ENCODE assay signal across 23 mouse cellular contexts in the genomic region with DNA sequence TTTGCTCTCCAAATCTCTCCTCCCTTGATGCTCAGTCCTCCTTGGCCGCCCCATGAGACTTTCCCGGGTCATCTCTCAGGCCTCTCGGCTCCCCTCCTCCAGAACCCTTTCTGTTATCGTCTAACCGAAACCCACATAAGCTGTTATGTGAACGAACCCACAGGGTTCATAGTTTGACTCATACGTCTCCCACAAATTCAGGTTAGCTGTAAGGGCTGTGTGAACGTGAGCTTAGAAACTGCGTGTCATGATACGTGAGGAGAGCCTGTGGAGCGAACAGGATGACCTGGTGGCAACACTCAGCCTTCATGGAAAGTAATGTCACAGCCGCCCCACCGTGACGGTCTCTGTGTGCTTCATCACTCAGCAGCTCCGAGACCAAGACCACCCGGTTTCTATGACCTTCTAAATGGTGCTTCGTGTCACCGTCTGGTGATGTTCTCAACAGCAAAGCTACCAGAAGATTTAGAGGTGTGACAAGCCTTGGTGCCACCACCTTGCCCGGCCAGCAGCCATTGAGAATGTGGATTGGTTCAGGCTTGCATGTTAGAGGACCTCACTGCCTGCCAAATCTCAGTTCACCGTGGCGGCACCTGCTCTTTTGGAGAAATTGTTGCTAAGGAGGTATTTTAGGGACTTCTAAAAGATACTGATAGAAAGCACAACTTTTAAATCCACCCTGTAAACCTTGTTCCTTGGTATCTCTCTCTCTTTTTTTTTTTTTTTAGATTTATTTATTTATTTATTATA.
"Had no signal": no experiment of that assay in that cellular context is flagged by ENCODE, and none has a peak within 500 bp of the region (broad histone marks: within the 10 kb centered on the region; RNA-seq: fewer than 3 reads in every experiment).

No protein-coding gene starts in this region.

- H3K4me1 ChIP-seq: liver, embryonic 12.5 days; liver, embryonic 15.5 days; midbrain, embryonic 10.5 days; midbrain, embryonic 15.5 days; neural tube, embryonic 12.5 days; stomach, embryonic 15.5 days had no signal

- H3K27me3 ChIP-seq: limb, embryonic 13.5 days; liver, embryonic 12.5 days; liver, embryonic 15.5 days; lung, embryonic 15.5 days; midbrain, embryonic 15.5 days; neural tube, embryonic 12.5 days; neural tube, embryonic 15.5 days; stomach, embryonic 15.5 days had no signal

- DNase-seq: kidney, postnatal 10 days; kidney, postnatal 36 days; left cerebral cortex, postnatal 4 days; liver; lung, adult 18-20 months; lung, postnatal 10 days; lung, postnatal 36 days; right cerebral cortex, adult 18-20 months; right cerebral cortex, postnatal 14 days; right cerebral cortex, postnatal 4 days; spleen, adult 18-20 months; thymus, adult 18-20 months; thymus, postnatal 36 days had no signal

- H3K27ac ChIP-seq: limb, embryonic 13.5 days; liver, embryonic 12.5 days; liver, embryonic 15.5 days; lung, embryonic 15.5 days; midbrain, embryonic 10.5 days; midbrain, embryonic 15.5 days; neural tube, embryonic 12.5 days; neural tube, embryonic 15.5 days; stomach, embryonic 15.5 days had no signal

- H3K36me3 ChIP-seq: limb, embryonic 13.5 days; liver, embryonic 12.5 days; liver, embryonic 15.5 days; lung, embryonic 15.5 days; midbrain, embryonic 10.5 days; midbrain, embryonic 15.5 days; neural tube, embryonic 12.5 days; neural tube, embryonic 15.5 days; stomach, embryonic 15.5 days had no signal

- H3K4me3 ChIP-seq: limb, embryonic 13.5 days; liver, embryonic 12.5 days; liver, embryonic 15.5 days; lung, embryonic 15.5 days; megakaryocyte, embryonic 14.5 days; midbrain, embryonic 10.5 days; midbrain, embryonic 15.5 days; neural tube, embryonic 12.5 days; neural tube, embryonic 15.5 days; stomach, embryonic 15.5 days had no signal

- H3K9me3 ChIP-seq: limb, embryonic 13.5 days; liver, embryonic 12.5 days; liver, embryonic 15.5 days; lung, embryonic 15.5 days; midbrain, embryonic 10.5 days; midbrain, embryonic 15.5 days; neural tube, embryonic 12.5 days; neural tube, embryonic 15.5 days; stomach, embryonic 15.5 days had no signal

- ATAC-seq: liver, embryonic 12.5 days; midbrain, embryonic 15.5 days had no signal
